Mouse (Mus musculus): ENCODE data around the gene S100a10. TPM values are rescaled to one million over a fixed set of nuclear protein-coding genes. Genes with fewer than 3 reads are reported as not detected.

S100a10 gene
- polyA plus RNA-seq, 1 experiment from 2014 or later, result 194 TPM

DNA sequence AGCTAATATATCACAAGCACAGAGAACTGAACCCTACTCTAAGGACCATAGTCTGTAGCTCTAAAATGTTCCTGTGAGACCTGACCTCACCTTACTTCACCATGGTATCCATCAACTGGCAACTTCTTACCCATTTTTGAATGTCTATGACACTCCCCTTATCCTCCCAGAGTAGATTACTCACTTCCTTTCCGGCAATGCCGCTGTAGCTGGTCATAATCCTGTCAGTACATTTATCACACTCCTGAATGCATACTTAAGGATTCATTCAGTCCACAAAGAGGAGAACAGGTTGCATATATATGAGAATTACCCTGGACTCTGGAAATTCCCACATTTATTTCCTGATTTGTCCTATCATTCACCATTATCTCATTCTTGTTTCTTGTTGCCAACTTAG lies 37.5 kb upstream of the S100a10 start:
- Histone ChIP-seq H3K4me1 (replicated peaks; ENCODE audit: control insufficient read depth, insufficient read depth, low read length) (no peaks in the 10 kb centered on the region), H3K4me3 (ENCODE audit: low read depth, low read length) (no peak overlapping the region), H3K9me3 (ENCODE audit: control insufficient read depth, low read length) (no peaks in the 10 kb centered on the region), H3K36me3 (ENCODE audit: control insufficient read depth, insufficient read depth, low read length) (no peaks in the 10 kb centered on the region), H3K27me3 (ENCODE audit: control insufficient read depth, insufficient read depth, low read length) (no peaks in the 10 kb centered on the region), H3K4me2 (replicated peaks; ENCODE audit: low read depth, low read length) (no peak overlapping the region), H3K27ac (ENCODE audit: low read depth, low read length) (no peak overlapping the region), H3K9ac (ENCODE audit: low read depth, low read length) (no peak overlapping the region)
- DNase-seq (ENCODE audit: low spot score), result no peak
- WGBS, result 98% methylated on average over 2 of the region's 2 CpGs
- no peak for ATAC-seq (ENCODE audit: low FRiP score)

DNA sequence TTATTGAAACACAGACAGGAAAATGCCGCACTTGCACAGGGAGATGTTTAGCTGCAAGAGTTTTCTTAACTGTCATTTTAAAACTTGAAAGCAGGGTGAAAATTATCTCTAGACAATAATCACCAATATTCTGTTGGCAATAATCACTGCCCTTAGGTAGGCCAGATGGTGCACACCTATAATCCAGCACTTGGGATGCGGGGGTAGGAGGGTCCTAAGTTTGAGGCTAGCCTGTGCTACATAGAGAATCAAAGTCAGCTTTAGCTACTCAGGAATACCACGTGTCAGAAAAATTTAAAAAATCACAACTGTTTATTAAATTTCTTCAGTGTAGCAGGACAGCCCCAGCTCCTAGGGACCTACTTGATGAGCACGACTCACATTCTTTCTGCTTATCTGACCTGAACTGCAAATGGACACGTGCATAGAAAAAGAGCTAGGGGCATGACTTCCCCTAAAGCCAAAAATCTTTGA lies 35.0 kb upstream of the S100a10 start:
- DNase-seq (ENCODE audit: low spot score) (no peak), ATAC-seq (ENCODE audit: low FRiP score) (peak; percentile 48; the same call in 1 of the 2 replicates)
- H3K36me3 ChIP-seq (ENCODE audit: control insufficient read depth, insufficient read depth, low read length), result no peaks in the 10 kb centered on the region
- H3K4me3 ChIP-seq (ENCODE audit: low read depth, low read length), result no peak overlapping the region
- no peaks in the 10 kb centered on the region for H3K4me1 ChIP-seq (replicated peaks; ENCODE audit: control insufficient read depth, insufficient read depth, low read length)
- H3K27me3 ChIP-seq (ENCODE audit: control insufficient read depth, insufficient read depth, low read length), result no peaks in the 10 kb centered on the region
- no peak overlapping the region for H3K27ac ChIP-seq (ENCODE audit: low read depth, low read length)
- H3K9ac ChIP-seq (ENCODE audit: low read depth, low read length), result no peak overlapping the region
- no peaks in the 10 kb centered on the region for H3K9me3 ChIP-seq (ENCODE audit: control insufficient read depth, low read length)
- 59% methylated on average over 5 of the region's 5 CpGs for WGBS
- H3K4me2 ChIP-seq (replicated peaks; ENCODE audit: low read depth, low read length), result peak overlapping the region; percentile 52

DNA sequence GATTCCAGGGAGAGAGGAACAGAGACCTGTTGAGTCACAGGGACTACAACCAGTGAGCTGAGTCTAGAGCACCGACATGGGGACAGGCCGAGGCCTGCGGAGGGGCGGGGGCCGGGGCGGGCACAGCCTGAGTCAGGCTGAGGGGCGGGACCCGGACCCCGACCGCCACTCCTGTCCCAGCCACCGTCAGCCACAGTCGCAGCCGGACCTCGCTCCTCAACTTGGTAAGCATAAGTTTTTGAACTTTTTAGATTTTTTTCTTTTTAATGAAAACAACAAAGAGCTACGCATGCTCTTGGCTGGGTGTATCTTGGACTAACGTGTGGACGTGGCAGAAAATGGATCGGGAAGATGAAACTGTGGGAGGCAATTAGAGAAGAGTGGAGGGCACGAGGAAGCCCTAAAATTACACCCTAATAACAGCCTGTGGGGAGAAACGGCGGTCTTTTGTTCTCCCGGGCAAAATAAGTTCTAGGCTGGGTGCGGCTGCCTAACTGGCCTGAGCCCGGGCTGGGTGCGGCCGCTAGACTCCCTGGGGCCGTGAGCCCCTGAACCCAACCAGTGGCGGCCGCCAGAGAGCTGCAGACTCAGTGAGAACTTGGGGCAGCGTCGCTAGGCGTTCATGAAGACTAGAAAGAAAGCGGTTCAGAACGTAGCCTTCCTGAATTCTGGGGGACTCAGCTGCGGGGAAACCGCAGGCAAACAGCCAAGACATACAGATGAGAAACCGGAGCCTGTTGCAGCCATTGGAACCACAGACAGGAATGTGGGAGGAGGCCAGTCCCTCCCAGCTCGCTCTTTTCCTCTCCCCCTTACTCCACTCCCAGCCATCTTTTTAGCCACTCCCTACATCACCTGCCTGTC lies 34.3 kb upstream of the S100a10 start, which contains the start of gene S100a11:
Gene S100a11 (plus strand): TSS at position 159 of the 864 bp plus-strand sequence.
- WGBS, result under 1% methylated on average over 38 of the region's 38 CpGs
- H3K27me3 ChIP-seq (ENCODE audit: control insufficient read depth, insufficient read depth, low read length), result no peaks in the 10 kb centered on the region
- no peaks in the 10 kb centered on the region for H3K36me3 ChIP-seq (ENCODE audit: control insufficient read depth, insufficient read depth, low read length)
- ATAC-seq (ENCODE audit: low FRiP score) (peak; percentile 93), DNase-seq (ENCODE audit: low spot score) (peak; percentile 68)
- H3K9ac ChIP-seq (ENCODE audit: low read depth, low read length), result peak within 1 kb of the TSS; percentile 38; the same call in 1 of the 2 replicates
- no peaks in the 10 kb centered on the region for H3K4me1 ChIP-seq (replicated peaks; ENCODE audit: control insufficient read depth, insufficient read depth, low read length)
- no peaks in the 10 kb centered on the region for H3K9me3 ChIP-seq (ENCODE audit: control insufficient read depth, low read length)
- peak within 1 kb of the TSS; percentile 52 for H3K4me2 ChIP-seq (replicated peaks; ENCODE audit: low read depth, low read length)
- H3K27ac ChIP-seq (ENCODE audit: low read depth, low read length), result no peak within 1 kb of the TSS
- peak within 1 kb of the TSS; percentile 40 for H3K4me3 ChIP-seq (ENCODE audit: low read depth, low read length)

DNA sequence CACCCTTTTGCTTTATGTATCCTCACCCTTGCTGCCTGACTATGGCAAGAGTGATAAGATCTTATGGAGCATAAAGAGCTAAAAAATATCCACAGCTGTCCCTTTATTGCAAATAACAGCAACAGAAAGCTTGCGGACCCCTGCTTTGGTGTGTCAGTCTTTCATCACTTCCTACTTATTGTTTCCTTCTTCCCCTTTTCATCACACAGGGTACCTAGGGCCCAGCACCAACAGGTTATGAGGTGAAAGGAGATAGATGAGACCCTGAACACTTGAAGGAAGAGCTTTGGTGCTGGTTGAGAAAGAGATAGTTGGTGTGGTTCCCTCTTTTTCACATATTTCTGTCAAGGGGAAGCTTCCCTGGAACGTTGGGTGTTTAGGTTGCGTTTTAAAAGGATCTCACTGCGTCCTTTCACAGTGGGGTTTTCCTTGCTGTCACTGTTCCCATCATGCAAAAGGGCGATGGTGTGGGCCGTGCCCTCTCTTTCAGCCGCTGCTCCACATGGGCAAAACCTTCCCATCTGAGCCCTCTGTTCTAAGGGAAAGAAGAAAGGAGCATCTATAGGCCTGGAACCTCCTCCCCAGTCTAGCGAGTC lies 33.3 kb upstream of the S100a10 start:
- H3K27ac ChIP-seq (ENCODE audit: low read depth, low read length), result no peak overlapping the region
- DNase-seq (ENCODE audit: low spot score), result no peak
- 82% methylated on average over 8 of the region's 8 CpGs for WGBS
- H3K4me3 ChIP-seq (ENCODE audit: low read depth, low read length), result no peak overlapping the region
- no peaks in the 10 kb centered on the region for H3K9me3 ChIP-seq (ENCODE audit: control insufficient read depth, low read length)
- no peaks in the 10 kb centered on the region for H3K27me3 ChIP-seq (ENCODE audit: control insufficient read depth, insufficient read depth, low read length)
- no peaks in the 10 kb centered on the region for H3K4me1 ChIP-seq (replicated peaks; ENCODE audit: control insufficient read depth, insufficient read depth, low read length)
- no peak for ATAC-seq (ENCODE audit: low FRiP score)
- no peaks in the 10 kb centered on the region for H3K36me3 ChIP-seq (ENCODE audit: control insufficient read depth, insufficient read depth, low read length)
- no peak overlapping the region for H3K9ac ChIP-seq (ENCODE audit: low read depth, low read length)
- no peak overlapping the region; the same call in 1 of the 2 replicates for H3K4me2 ChIP-seq (replicated peaks; ENCODE audit: low read depth, low read length)

DNA sequence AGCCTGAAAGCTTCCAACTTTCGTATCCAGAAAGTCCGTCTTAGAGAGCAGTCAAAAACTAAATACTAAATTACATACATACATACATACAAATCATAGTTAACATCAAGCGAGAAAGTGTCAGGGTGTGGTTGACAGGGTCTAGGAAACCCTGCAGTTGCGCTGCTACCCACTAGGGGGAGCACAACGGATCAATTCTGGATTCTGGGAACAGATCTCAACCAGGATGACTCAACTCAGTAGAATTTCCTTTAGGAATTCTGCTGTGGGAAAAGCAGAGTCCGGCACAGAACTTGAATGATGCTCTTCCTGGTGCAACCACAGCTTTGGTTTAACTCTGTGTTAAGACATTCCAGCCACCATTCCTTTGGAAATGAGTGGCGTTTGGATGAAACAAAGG lies 32.3 kb upstream of the S100a10 start:
- H3K4me1 ChIP-seq (replicated peaks; ENCODE audit: control insufficient read depth, insufficient read depth, low read length), result no peaks in the 10 kb centered on the region

DNA sequence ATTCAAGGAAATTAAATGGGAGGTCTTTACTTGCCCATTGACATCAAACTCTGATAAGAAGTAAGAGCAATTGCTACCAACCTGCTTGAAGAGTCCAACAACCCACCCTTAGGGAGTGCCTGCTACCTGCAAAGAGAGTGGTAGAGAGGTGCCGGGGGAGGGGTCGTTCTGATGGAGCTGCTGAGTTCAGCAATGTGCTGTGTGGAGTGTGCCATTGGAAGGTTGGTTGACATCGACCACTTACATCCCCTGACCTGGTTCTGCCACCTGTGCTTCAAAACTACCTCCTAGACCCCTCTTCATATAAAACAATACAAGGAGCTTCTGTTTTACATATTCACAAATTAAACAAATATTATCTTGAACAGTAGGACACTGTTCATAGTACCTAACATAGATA lies 27.6 kb upstream of the S100a10 start:
- H3K27ac ChIP-seq (ENCODE audit: low read depth, low read length), result no peak overlapping the region
- H3K4me1 ChIP-seq (replicated peaks; ENCODE audit: control insufficient read depth, insufficient read depth, low read length), result no peaks in the 10 kb centered on the region
- no peak for ATAC-seq (ENCODE audit: low FRiP score)
- no peak overlapping the region for H3K4me2 ChIP-seq (replicated peaks; ENCODE audit: low read depth, low read length)
- no peak overlapping the region for H3K9ac ChIP-seq (ENCODE audit: low read depth, low read length)
- no peak for DNase-seq (ENCODE audit: low spot score)
- no peaks in the 10 kb centered on the region for H3K27me3 ChIP-seq (ENCODE audit: control insufficient read depth, insufficient read depth, low read length)
- H3K4me3 ChIP-seq (ENCODE audit: low read depth, low read length), result no peak overlapping the region
- no peaks in the 10 kb centered on the region for H3K9me3 ChIP-seq (ENCODE audit: control insufficient read depth, low read length)
- WGBS, result 81% methylated on average over 3 of the region's 3 CpGs
- H3K36me3 ChIP-seq (ENCODE audit: control insufficient read depth, insufficient read depth, low read length), result no peaks in the 10 kb centered on the region

More for the DNA sequence above, 32.3 kb upstream of the S100a10 start:
- H3K36me3 ChIP-seq (ENCODE audit: control insufficient read depth, insufficient read depth, low read length), result no peaks in the 10 kb centered on the region
- H3K27me3 ChIP-seq (ENCODE audit: control insufficient read depth, insufficient read depth, low read length), result no peaks in the 10 kb centered on the region
- DNase-seq (ENCODE audit: low spot score) (peak; percentile 80), ATAC-seq (ENCODE audit: low FRiP score) (no peak)
- H3K4me3 ChIP-seq (ENCODE audit: low read depth, low read length), result no peak overlapping the region
- no peak overlapping the region for H3K4me2 ChIP-seq (replicated peaks; ENCODE audit: low read depth, low read length)
- H3K9me3 ChIP-seq (ENCODE audit: control insufficient read depth, low read length), result no peaks in the 10 kb centered on the region
- no peak overlapping the region for H3K9ac ChIP-seq (ENCODE audit: low read depth, low read length)
- WGBS, result 46% methylated on average over 7 of the region's 7 CpGs
- no peak overlapping the region for H3K27ac ChIP-seq (ENCODE audit: low read depth, low read length)

DNA sequence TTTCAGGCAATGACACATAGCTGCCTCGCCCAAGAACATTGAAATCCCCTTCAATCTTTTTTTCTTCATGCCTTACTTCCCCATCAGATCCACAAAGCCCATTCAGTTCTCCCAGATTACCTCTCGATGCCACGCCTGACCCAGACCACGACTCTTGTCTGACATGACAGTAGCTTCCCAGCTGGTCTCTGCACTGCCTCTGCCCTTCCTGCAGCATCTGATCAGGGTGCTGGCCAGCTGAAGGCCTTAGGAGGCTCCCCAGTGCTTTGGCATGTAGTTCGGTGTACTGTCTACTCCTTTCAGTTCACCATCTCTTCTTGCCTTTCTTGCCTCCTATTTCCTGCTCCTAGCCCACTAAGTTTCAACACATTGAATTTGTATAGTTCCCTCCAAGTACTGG lies 26.1 kb upstream of the S100a10 start:
- Histone ChIP-seq H3K4me1 (replicated peaks; ENCODE audit: control insufficient read depth, insufficient read depth, low read length) (no peaks in the 10 kb centered on the region), H3K9ac (ENCODE audit: low read depth, low read length) (no peak overlapping the region), H3K27ac (ENCODE audit: low read depth, low read length) (no peak overlapping the region), H3K36me3 (ENCODE audit: control insufficient read depth, insufficient read depth, low read length) (no peaks in the 10 kb centered on the region), H3K4me3 (ENCODE audit: low read depth, low read length) (no peak overlapping the region), H3K4me2 (replicated peaks; ENCODE audit: low read depth, low read length) (no peak overlapping the region), H3K27me3 (ENCODE audit: control insufficient read depth, insufficient read depth, low read length) (no peaks in the 10 kb centered on the region), H3K9me3 (ENCODE audit: control insufficient read depth, low read length) (no peaks in the 10 kb centered on the region)
- ATAC-seq (ENCODE audit: low FRiP score), result no peak
- WGBS, result 87% methylated on average over 5 of the region's 5 CpGs
- DNase-seq (ENCODE audit: low spot score), result no peak

DNA sequence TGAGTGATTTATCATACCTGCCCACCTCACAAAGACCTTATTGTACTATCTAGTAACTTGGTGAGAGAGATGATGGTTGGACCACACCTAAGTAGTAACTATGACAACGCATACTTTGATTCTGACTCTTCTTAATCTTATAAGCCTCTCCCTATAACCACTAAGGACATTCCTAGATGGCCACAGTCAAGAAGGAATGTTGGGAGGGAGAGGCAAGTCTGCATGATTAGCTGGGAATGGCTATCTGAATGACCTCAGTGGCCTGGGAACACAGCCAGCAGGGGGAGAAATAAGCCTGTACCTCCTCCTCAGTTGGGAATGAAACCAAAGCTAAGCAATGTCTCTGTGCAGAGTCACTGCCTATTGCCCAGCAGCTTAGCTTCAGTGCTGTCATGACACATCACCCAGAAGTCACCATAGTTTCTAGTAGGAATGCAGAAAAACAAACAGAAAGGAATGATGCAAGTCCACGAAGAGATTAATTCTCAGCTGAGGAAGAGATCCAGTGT lies 17.8 kb upstream of the S100a10 start:
- H3K9me3 ChIP-seq (ENCODE audit: control insufficient read depth, low read length), result no peaks in the 10 kb centered on the region
- ATAC-seq (ENCODE audit: low FRiP score), result no peak
- no peaks in the 10 kb centered on the region for H3K4me1 ChIP-seq (replicated peaks; ENCODE audit: control insufficient read depth, insufficient read depth, low read length)
- no peak overlapping the region for H3K4me2 ChIP-seq (replicated peaks; ENCODE audit: low read depth, low read length)
- no peaks in the 10 kb centered on the region for H3K36me3 ChIP-seq (ENCODE audit: control insufficient read depth, insufficient read depth, low read length)
- no peak overlapping the region for H3K4me3 ChIP-seq (ENCODE audit: low read depth, low read length)
- no peak overlapping the region for H3K27ac ChIP-seq (ENCODE audit: low read depth, low read length)
- no peaks in the 10 kb centered on the region for H3K27me3 ChIP-seq (ENCODE audit: control insufficient read depth, insufficient read depth, low read length)
- 68% methylated on average over 2 of the region's 2 CpGs for WGBS
- H3K9ac ChIP-seq (ENCODE audit: low read depth, low read length), result no peak overlapping the region
- no peak for DNase-seq (ENCODE audit: low spot score)
